Mouse (Mus musculus): ENCODE data around the gene Smco4. TPM values are rescaled to one million over a fixed set of nuclear protein-coding genes. Genes with fewer than 3 reads are reported as not detected.
A peak's percentile ranks its signal among the peaks of the same experiment; 100 is the strongest.

The Smco4 gene
- polyA plus RNA-seq (2015; fragmentation: Nextera tagmentation; extraction: Ambion mirVana) = 3.2 and 3.4 TPM in 2 replicates

DNA sequence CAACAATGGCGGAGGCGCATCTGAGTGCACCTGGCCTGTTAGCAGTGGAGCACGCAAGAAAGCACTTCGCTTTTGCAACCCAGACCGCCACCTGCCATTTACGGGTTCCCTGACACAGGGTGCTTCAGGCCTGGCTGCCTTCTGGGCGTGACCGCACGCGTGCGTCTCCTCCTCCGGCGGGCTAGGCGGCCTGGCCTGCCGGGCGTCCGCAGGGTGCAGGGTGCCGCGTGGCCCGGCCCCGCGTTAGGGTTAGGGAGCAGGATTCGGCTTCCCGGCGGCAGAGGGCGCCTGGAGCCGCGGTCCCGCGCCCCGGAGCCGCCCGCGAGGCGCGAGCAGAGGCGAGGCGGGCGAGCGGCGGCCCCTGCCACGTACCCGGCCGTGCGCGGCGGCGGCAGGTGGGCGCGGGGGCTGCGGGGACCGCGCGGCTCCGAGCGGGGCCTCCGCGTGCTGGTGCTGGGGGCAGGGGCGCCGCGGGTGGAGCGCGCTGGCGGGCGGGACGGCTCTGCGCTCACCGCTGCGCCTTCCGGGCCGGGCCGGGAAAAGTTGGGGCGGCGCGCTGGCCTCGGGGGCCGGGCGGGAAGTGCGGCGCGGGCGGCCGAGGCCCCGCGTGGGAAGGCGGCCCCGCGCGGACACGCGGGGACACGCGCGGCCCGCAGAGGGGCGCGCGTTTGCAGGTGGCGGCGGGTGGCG, at the start of gene Smco4:
TSS of gene Smco4 (plus strand) at position 198 of the 690 bp plus-strand sequence.
- peak within 1 kb of the TSS; percentile 64 for H3K27ac ChIP-seq (ENCODE audit: low read length)
- peak within 1 kb of the TSS; percentile 91 for H3K4me2 ChIP-seq (ENCODE audit: low read depth, low read length)
- H3K9ac ChIP-seq (ENCODE audit: low read length) = peak within 1 kb of the TSS; percentile 90
- WGBS = under 1% methylated on average over 59 of the region's 101 CpGs
- H3K4me1 ChIP-seq (replicated peaks; ENCODE audit: control insufficient read depth, insufficient read depth, low read length) = peaks cover 22% of the 10 kb centered on the region
- H3K9me3 ChIP-seq (ENCODE audit: control insufficient read depth, low read length) = no peaks in the 10 kb centered on the region
- peak within 1 kb of the TSS; percentile 80 for H3K4me3 ChIP-seq (ENCODE audit: low read length)
- H3K36me3 ChIP-seq (ENCODE audit: control insufficient read depth, insufficient read depth, low read length) = no peaks in the 10 kb centered on the region
- no peaks in the 10 kb centered on the region; the same call in 1 of the 2 replicates for H3K27me3 ChIP-seq (ENCODE audit: control insufficient read depth, insufficient read depth, low read depth, low read length)
- peak; percentile 91 for ATAC-seq (ENCODE audit: low read depth)

GRCm38 (mm10) chr9:15447397-15447796, 45.8 kb upstream of the Smco4 start:
- H3K27ac ChIP-seq (ENCODE audit: low read length) = no peak overlapping the region
- no peaks in the 10 kb centered on the region for H3K36me3 ChIP-seq (ENCODE audit: control insufficient read depth, insufficient read depth, low read length)
- no peak overlapping the region for H3K4me3 ChIP-seq (ENCODE audit: low read length)
- no peaks in the 10 kb centered on the region for H3K27me3 ChIP-seq (ENCODE audit: control insufficient read depth, insufficient read depth, low read depth, low read length)
- H3K9ac ChIP-seq (ENCODE audit: low read length) = no peak overlapping the region
- ATAC-seq (ENCODE audit: low read depth) = no peak
- H3K9me3 ChIP-seq (ENCODE audit: control insufficient read depth, low read length) = no peaks in the 10 kb centered on the region
- H3K4me1 ChIP-seq (replicated peaks; ENCODE audit: control insufficient read depth, insufficient read depth, low read length) = no peaks in the 10 kb centered on the region
- H3K4me2 ChIP-seq (ENCODE audit: low read depth, low read length) = no peak overlapping the region
- 56% methylated on average over 2 of the region's 2 CpGs for WGBS

DNA sequence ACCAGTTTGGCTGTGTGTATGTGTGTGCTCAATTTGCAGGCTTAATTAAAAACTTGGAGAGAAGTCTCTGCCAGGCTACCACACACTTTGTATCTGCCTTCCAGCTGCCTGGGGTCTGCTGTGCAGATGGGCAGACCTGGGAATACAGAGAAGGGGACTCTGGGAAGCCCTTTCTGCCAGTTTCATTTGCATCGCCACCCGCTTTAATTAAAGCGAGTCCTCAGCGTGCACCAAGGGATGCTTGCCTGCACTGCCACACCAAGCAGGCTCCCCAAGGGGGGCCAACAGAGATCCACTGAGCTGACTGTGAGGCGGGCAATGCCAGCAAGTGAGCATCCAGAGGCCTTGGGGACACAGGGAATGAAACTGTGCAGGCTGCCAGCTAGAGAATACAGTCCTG, 42.3 kb upstream of the Smco4 start:
- Histone ChIP-seq H3K4me1 (replicated peaks; ENCODE audit: control insufficient read depth, insufficient read depth, low read length) (no peaks in the 10 kb centered on the region), H3K9me3 (ENCODE audit: control insufficient read depth, low read length) (no peaks in the 10 kb centered on the region), H3K27me3 (ENCODE audit: control insufficient read depth, insufficient read depth, low read depth, low read length) (no peaks in the 10 kb centered on the region), H3K27ac (ENCODE audit: low read length) (no peak overlapping the region), H3K36me3 (ENCODE audit: control insufficient read depth, insufficient read depth, low read length) (no peaks in the 10 kb centered on the region), H3K4me3 (ENCODE audit: low read length) (no peak overlapping the region), H3K4me2 (ENCODE audit: low read depth, low read length) (no peak overlapping the region), H3K9ac (ENCODE audit: low read length) (no peak overlapping the region)
- WGBS = 74% methylated on average over 5 of the region's 5 CpGs
- no peak for ATAC-seq (ENCODE audit: low read depth)

DNA sequence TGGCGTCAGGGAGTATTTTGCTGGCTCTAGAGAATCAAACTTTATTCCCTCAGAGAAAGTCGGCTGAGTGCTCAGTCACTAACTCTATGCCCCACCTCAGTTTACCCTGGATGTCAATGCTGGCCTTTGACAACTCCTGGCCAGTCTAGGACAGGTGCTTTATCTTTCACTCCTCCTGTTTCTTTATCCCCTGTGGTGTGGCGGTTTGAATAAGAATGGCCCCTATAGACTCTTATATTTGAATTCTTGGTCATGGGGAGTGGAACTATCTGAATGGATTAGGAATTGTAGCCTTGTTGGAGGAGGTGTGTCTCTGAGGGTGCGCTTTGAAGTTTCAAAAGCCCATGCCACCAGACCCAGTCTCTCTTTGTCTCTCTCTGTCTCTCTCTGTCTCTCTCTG, 21.0 kb upstream of the Smco4 start:
- no peaks in the 10 kb centered on the region for H3K36me3 ChIP-seq (ENCODE audit: control insufficient read depth, insufficient read depth, low read length)

DNA sequence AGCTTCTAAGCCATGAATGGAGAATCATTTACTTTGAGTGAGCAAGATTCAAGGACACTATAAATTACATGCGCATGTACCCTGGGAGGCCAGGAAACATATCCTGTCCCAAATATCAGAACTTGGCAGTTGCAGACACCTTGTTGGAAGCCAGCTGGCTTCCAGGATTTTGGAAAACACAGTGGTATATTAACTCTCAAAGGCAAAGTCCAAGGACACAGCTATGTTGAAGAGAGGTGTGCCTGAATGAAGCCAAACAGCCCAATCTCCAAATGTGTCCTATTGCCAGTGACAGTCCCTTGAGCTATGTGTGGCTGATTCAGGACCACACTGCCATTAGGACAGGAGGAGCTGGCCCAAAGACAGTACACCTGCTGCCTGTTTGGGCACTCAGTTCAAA, 20.0 kb upstream of the Smco4 start:
- Histone ChIP-seq H3K27me3 (ENCODE audit: control insufficient read depth, insufficient read depth, low read depth, low read length) (no peaks in the 10 kb centered on the region), H3K4me2 (ENCODE audit: low read depth, low read length) (no peak overlapping the region), H3K9me3 (ENCODE audit: control insufficient read depth, low read length) (no peaks in the 10 kb centered on the region), H3K27ac (ENCODE audit: low read length) (no peak overlapping the region), H3K9ac (ENCODE audit: low read length) (no peak overlapping the region), H3K4me3 (ENCODE audit: low read length) (no peak overlapping the region), H3K4me1 (replicated peaks; ENCODE audit: control insufficient read depth, insufficient read depth, low read length) (no peaks in the 10 kb centered on the region), H3K36me3 (ENCODE audit: control insufficient read depth, insufficient read depth, low read length) (no peaks in the 10 kb centered on the region)
- 90% methylated on average over 1 of the region's 1 CpGs for WGBS
- ATAC-seq (ENCODE audit: low read depth) = no peak

More for the DNA sequence above, 21.0 kb upstream of the Smco4 start:
- no peak overlapping the region for H3K9ac ChIP-seq (ENCODE audit: low read length)
- H3K4me2 ChIP-seq (ENCODE audit: low read depth, low read length) = no peak overlapping the region
- H3K27ac ChIP-seq (ENCODE audit: low read length) = no peak overlapping the region
- no peak for ATAC-seq (ENCODE audit: low read depth)
- no peak overlapping the region for H3K4me3 ChIP-seq (ENCODE audit: low read length)
- no peaks in the 10 kb centered on the region for H3K9me3 ChIP-seq (ENCODE audit: control insufficient read depth, low read length)
- no peaks in the 10 kb centered on the region for H3K4me1 ChIP-seq (replicated peaks; ENCODE audit: control insufficient read depth, insufficient read depth, low read length)
- 68% methylated on average over 4 of the region's 4 CpGs for WGBS
- H3K27me3 ChIP-seq (ENCODE audit: control insufficient read depth, insufficient read depth, low read depth, low read length) = no peaks in the 10 kb centered on the region

- no peak overlapping the region for H3K9ac ChIP-seq (ENCODE audit: low read length)
- H3K27me3 ChIP-seq (ENCODE audit: control insufficient read depth, insufficient read depth, low read depth, low read length) = no peaks in the 10 kb centered on the region
- H3K4me3 ChIP-seq (ENCODE audit: low read length) = no peak overlapping the region
- no peaks in the 10 kb centered on the region for H3K9me3 ChIP-seq (ENCODE audit: control insufficient read depth, low read length)
- WGBS = 83% methylated on average over 10 of the region's 10 CpGs
- H3K27ac ChIP-seq (ENCODE audit: low read length) = no peak overlapping the region
- no peaks in the 10 kb centered on the region for H3K4me1 ChIP-seq (replicated peaks; ENCODE audit: control insufficient read depth, insufficient read depth, low read length)
- no peak for ATAC-seq (ENCODE audit: low read depth)
- no peaks in the 10 kb centered on the region for H3K36me3 ChIP-seq (ENCODE audit: control insufficient read depth, insufficient read depth, low read length)
- H3K4me2 ChIP-seq (ENCODE audit: low read depth, low read length) = no peak overlapping the region
Measured at GRCm38 (mm10) chr9:15477556-15477955, 15.7 kb upstream of the Smco4 start.

DNA sequence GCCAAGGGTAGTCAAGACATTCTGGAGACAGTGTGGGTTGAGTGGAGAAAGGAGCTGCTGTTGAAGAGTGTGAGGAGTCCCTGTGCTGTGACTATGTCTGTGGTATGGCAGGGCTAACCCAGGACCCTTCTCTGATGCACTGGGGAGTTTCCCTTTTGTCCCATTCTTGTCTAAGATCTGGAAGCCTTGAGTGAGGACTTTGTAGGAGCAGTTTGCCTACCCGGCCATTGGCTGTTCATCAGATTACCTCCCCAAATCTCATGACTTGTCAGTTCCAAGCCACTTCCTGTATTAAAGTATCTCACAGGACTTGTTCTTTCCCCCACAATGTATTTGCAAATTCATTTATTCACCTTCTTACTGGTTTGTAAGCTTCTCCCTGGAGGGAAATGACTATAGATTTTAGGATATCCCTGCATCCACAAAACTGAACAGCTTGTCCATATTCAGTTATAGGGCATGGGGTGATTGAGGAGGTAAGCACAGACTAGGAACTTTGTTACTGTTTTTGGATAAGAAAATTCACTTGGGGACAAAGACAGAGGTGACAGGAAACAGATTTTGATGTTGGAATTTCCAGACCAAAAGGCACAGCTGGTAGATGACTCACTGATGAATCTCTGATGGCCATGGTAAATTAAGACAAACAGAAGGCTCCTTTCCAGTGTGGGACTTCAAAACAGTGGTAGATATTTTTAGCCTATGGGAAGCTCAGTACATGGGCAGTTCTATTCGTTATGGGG, 5.4 kb upstream of the Smco4 start:
- Histone ChIP-seq H3K4me1 (replicated peaks; ENCODE audit: control insufficient read depth, insufficient read depth, low read length) (peaks cover under 1% of the 10 kb centered on the region), H3K27me3 (ENCODE audit: control insufficient read depth, insufficient read depth, low read depth, low read length) (no peaks in the 10 kb centered on the region), H3K4me3 (ENCODE audit: low read length) (no peak overlapping the region), H3K36me3 (ENCODE audit: control insufficient read depth, insufficient read depth, low read length) (no peaks in the 10 kb centered on the region), H3K9me3 (ENCODE audit: control insufficient read depth, low read length) (no peaks in the 10 kb centered on the region), H3K9ac (ENCODE audit: low read length) (no peak overlapping the region), H3K27ac (ENCODE audit: low read length) (no peak overlapping the region), H3K4me2 (ENCODE audit: low read depth, low read length) (no peak overlapping the region)
- ATAC-seq (ENCODE audit: low read depth) = no peak
- WGBS = 48% methylated on average over 2 of the region's 2 CpGs

DNA sequence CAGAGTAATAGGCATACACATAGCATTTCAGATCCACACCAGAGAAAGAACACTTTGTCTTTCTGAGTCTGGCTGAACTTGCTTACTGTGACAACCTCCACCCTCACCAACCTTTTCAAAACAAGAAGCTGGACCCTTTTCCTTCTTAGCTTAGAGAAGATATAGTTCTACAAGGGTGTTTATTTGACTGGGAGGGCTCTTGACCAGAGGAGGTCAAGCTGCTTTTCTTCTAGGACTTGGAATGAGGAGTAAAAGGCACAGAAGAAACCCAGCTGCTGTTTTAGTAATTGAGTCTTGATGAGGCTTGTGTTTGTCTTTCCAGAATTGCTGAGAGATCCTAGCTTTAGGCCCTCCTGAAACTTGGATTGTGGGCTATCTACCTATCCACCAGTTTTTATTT, 3.9 kb upstream of the Smco4 start:
- no peak overlapping the region for H3K4me3 ChIP-seq (ENCODE audit: low read length)

DNA sequence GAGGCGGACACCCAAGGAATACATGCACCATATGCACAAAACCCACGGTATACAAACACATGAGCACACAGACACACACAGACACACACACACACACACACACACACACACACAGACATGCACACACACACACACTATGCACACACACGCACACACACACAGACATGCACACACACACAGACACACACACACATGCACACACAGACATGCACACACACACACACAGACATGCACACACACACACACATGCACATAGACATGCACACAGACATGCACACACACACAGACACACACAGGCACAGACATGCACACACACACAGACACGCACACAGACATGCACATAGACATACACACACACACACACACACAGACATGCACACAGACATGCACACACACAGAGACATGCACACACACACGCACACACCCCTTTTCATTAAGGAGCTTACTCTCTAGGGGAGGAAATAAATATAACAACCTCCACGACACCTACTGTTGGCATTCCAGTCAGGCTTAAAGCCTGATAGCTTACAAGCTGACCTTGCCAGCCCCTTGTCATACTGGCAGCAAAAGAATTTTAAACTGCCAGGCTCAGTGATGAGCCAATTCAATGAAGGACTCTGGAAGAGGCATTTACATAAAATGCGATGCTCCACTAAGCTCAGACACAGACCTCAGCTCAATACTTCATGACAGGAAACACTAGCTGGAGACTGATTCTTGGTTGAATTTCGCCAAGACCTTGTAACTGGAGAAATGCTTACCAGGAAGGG, 2.7 kb upstream of the Smco4 start:
- Histone ChIP-seq H3K4me3 (ENCODE audit: low read length) (no peak overlapping the region), H3K9ac (ENCODE audit: low read length) (no peak overlapping the region), H3K36me3 (ENCODE audit: control insufficient read depth, insufficient read depth, low read length) (no peaks in the 10 kb centered on the region), H3K4me2 (ENCODE audit: low read depth, low read length) (no peak overlapping the region), H3K27ac (ENCODE audit: low read length) (no peak overlapping the region), H3K9me3 (ENCODE audit: control insufficient read depth, low read length) (no peaks in the 10 kb centered on the region), H3K27me3 (ENCODE audit: control insufficient read depth, insufficient read depth, low read depth, low read length) (no peaks in the 10 kb centered on the region; the same call in 1 of the 2 replicates), H3K4me1 (replicated peaks; ENCODE audit: control insufficient read depth, insufficient read depth, low read length) (peaks cover 14% of the 10 kb centered on the region)
- WGBS = 75% methylated on average over 8 of the region's 8 CpGs
- ATAC-seq (ENCODE audit: low read depth) = no peak

More for the DNA sequence above, 3.9 kb upstream of the Smco4 start:
- H3K9me3 ChIP-seq (ENCODE audit: control insufficient read depth, low read length) = no peaks in the 10 kb centered on the region
- no peak overlapping the region for H3K27ac ChIP-seq (ENCODE audit: low read length)
- H3K4me1 ChIP-seq (replicated peaks; ENCODE audit: control insufficient read depth, insufficient read depth, low read length) = peaks cover 6% of the 10 kb centered on the region
- H3K4me2 ChIP-seq (ENCODE audit: low read depth, low read length) = no peak overlapping the region
- no peaks in the 10 kb centered on the region; the same call in 1 of the 2 replicates for H3K27me3 ChIP-seq (ENCODE audit: control insufficient read depth, insufficient read depth, low read depth, low read length)
- ATAC-seq (ENCODE audit: low read depth) = no peak
- H3K9ac ChIP-seq (ENCODE audit: low read length) = no peak overlapping the region
- no peaks in the 10 kb centered on the region for H3K36me3 ChIP-seq (ENCODE audit: control insufficient read depth, insufficient read depth, low read length)

Measured in lung, embryonic 16.5 days (tissue).